Mouse (Mus musculus): ENCODE results near the gene Daw1. TPM values are rescaled to one million over a fixed set of nuclear protein-coding genes. Genes with fewer than 3 reads are reported as not detected.

Daw1 gene
- total RNA-seq, 4 experiments from 2014 or later = not detected

GRCm38 (mm10) chr1:83187154-83187553 is 27.6 kb downstream of the Daw1 start:
- peak; percentile 15 for DNase-seq (ENCODE audit: low spot score)

- DNase-seq (ENCODE audit: low spot score) = no peak
Measured at GRCm38 (mm10) chr1:83209981-83210380, 50.4 kb downstream of the Daw1 start.

GRCm38 (mm10) chr1:83218260-83218659 is 58.7 kb downstream of the Daw1 start:
- DNase-seq (ENCODE audit: low spot score) = peak; percentile 1

- DNase-seq (ENCODE audit: low spot score) = no peak
Measured at GRCm38 (mm10) chr1:83223072-83223471, 63.5 kb downstream of the Daw1 start.

- DNase-seq (ENCODE audit: low spot score) = no peak
Measured at GRCm38 (mm10) chr1:83224423-83224960, 64.9 kb downstream of the Daw1 start.

GRCm38 (mm10) chr1:83227946-83228345 is 68.4 kb downstream of the Daw1 start:
- DNase-seq (ENCODE audit: low spot score) = no peak

GRCm38 (mm10) chr1:83248235-83248746 is 88.7 kb downstream of the Daw1 start:
- DNase-seq (ENCODE audit: low spot score) = no peak

- DNase-seq (ENCODE audit: low spot score) = no peak
Measured at GRCm38 (mm10) chr1:83251746-83252145, 92.2 kb downstream of the Daw1 start.

Other genes starting within 250 kb of the Daw1 start
- not detected for gene A030005L19Rik, start 246.4 kb upstream of the Daw1 start, total RNA-seq (2022)
- not detected for gene A030014E15Rik, start 234.8 kb upstream of the Daw1 start, total RNA-seq (2022)
- gene Gm6217, start 228.4 kb upstream of the Daw1 start, total RNA-seq (2022) = not detected
- gene A030003K21Rik, start 216.4 kb upstream of the Daw1 start, total RNA-seq (2022) = not detected
- gene Gm7544, start 203.7 kb upstream of the Daw1 start, total RNA-seq (2022) = not detected
- gene Gm47955, start 199.5 kb upstream of the Daw1 start, total RNA-seq (2022) = not detected
- gene Gm47959, start 159.2 kb upstream of the Daw1 start, total RNA-seq (2022) = not detected
- under 1 TPM; 0.12 to 0.63 (median 0.37) TPM for gene Slc19a3, start 121.3 kb upstream of the Daw1 start, total RNA-seq (2022)
- not detected for gene Krtap28-10, start 117.3 kb upstream of the Daw1 start, total RNA-seq (2022)
- gene Gm47969, start 114.8 kb upstream of the Daw1 start, total RNA-seq (2022) = not detected
- gene A030005K14Rik, start 100.4 kb upstream of the Daw1 start, total RNA-seq (2022) = not detected
- gene Krtap28-13, start 98.8 kb upstream of the Daw1 start, total RNA-seq (2022) = not detected
- not detected for gene Ccl20, start 43.0 kb upstream of the Daw1 start, total RNA-seq (2022)
- gene Sphkap, start 248.4 kb downstream of the Daw1 start, total RNA-seq (2022) = under 1 TPM; 0.29 to 0.66 (median 0.33) TPM